Mouse (Mus musculus) left cerebral cortex, adult 11 months (tissue): ENCODE measurements around the gene Scp2.

ENCODE experiments used
- DNase-seq: peaks from one replicate; pipeline ENCODE4 v3.0.0; 2022; ENCODE audit warnings: low spot score

Scp2 gene

GRCm38 (mm10) chr4:108018241-108018923 is 126.4 kb downstream of the Scp2 start:
- DNase-seq = no peak

DNA sequence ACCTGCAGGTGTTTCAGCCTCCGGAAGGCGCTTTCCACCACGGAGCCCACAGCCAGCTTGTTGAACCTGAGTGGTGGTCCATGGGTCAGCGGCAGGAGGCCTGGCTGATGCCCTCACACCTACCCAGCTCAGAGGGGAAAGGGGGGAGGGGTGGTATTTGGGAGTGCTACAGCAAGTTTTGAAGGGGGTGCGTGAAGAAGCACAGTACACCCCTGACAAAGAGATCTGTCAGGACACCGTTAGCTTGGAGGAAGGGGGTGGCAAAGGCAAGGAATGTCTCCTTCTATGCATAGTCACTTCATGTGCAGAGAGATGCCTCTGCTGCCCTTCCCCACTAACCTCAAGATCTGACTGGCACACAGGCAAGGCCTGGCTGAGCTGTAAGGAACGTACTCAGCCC is 127.0 kb downstream of the Scp2 start:
- no peak for DNase-seq

DNA sequence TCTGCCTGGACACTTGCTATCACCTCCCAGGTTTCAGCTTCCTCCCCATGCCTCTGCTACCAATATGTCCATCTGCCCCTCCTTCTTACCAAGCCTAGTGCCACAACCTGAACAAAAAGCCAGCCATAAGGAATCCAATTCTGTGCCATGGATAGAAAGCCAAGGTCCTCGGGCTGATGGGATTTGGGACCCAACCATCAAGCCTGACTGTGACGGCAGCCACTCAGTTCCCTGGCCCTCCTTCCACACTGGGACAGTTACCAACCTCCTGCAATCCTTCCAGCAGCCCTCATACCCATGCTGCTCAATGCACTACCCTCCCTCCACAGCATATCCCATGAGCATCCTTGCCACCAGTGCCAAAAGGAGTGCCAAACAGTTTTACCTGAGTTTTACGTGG is 128.5 kb downstream of the Scp2 start:
- no peak for DNase-seq

DNA sequence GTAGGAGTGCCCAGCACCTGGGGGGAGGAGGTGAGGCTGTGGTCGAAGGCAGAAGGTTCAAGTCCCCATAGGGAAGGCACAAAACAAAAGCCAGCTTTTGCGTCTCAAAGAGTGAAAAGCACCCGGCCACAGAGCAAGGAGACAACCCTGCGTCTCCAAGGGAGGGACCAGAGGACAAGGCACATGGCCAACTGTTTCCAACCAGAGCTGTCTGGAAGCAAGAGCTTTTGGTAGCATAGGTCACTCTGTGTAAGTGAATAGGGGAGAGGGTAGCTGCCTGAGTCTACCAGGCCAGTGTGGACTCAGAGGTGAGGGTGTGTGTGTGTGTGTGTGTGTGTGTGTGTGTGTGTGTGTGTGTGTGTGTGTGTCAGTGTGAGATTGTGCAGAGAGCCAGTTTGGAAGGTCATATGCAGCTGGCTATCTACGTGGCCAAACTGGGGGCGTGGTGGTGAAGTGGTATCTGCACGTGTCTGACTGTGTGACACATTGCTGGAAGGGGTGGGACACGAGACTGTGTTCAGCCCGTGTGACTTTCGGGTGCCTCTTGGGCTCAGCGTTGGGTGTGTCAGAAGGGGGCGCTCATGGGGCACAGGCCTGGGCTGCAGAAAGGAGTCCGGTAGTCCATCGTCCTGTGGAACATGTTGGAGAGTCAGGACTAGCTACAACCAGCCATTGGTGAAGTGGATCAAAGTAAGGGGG is 129.6 kb downstream of the Scp2 start:
- DNase-seq = no peak

GRCm38 (mm10) chr4:108014466-108014865 is 130.3 kb downstream of the Scp2 start:
- DNase-seq = no peak

DNA sequence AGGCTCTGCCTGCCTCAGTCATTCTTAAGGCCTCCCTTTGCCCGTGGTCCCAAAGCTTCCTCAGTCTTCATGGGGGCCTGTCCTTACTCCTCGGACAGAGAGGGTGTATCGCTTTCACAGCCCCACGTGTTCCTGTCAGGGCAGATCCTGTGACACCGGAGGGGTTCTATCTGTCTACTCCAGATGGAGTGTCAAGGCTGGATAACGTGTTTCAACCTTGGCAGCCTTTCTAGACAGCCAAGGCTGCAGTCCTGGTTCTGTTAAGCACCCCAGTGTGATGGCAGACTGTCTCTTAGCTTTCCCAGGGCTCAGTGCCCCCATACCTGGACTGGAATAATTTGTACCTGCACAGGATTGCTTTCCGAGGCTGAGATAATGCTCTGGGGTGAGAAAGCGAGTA is 136.3 kb downstream of the Scp2 start:
- no peak for DNase-seq

DNA sequence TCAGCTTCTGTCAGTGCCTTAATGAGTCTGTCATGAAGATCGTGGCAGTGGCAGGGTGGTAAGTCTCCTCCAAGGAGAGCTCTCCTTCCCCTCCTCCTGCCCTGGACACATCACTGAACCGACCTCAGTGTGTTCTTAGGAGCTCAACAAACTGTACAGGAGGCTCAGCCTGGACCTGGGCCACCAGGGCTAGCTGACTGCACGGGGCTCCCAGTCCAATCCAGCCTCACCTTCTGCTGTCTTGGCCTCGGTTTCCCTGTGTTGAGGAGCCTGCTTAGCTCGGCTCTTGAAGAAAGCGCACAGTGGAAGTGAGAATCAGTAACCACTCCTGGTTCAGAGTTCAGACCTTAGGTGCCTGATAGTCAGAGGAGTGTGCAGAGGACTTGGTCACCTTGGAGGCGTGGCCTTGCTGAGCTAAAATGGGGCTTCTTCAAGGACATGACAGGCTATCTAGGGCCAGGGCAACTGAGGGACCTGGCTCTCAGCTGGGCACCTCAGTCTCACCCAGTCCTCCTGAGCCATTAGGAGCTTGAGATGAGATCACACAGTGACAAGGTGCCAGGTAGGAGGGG is 137.2 kb downstream of the Scp2 start:
- DNase-seq = no peak

GRCm38 (mm10) chr4:108005328-108005727 is 139.5 kb downstream of the Scp2 start:
- DNase-seq = no peak

DNA sequence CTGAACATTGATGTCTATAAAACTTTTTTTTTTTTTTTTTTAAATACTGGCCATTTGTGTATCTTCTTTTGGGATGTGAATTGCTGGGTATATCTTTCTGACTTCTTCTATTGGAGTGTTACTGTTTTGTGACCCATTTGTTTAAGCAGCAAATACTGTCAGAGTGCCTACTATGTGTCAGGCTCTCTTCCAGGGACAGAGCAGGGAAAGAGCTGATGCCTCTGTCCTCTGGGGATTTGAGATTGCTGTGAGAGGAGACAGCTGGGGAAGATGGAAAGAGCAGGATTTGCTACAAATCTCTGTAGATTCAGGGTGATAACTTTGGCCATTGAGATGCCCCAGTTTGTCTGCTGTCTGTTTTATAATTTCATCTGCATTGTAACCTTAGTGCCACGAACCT is 145.4 kb downstream of the Scp2 start:
- DNase-seq = no peak

- DNase-seq = no peak
Measured at GRCm38 (mm10) chr4:107998641-107999332, 146.0 kb downstream of the Scp2 start.

GRCm38 (mm10) chr4:107996418-107996986 is 148.3 kb downstream of the Scp2 start:
- no peak for DNase-seq

DNA sequence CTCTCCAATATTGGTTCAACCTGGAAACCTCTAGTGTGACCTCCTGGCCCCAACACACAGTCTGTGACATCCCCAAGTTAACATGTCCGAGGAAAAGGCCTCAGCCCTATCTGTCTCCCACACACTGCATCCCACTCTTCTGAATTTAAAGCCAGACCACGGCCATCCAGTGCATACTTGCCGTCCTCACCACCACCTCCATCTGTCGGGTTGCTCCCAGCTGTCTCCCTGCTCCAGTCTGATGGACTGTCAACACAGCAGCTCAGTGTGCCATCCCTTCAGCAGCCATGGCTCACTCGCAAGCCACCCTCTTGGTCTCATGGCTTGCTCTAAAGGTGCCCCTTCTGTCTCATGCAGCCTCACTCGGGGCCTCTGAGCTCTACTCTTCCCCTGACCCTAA is 149.1 kb downstream of the Scp2 start:
- no peak for DNase-seq

GRCm38 (mm10) chr4:107995011-107995410 is 149.8 kb downstream of the Scp2 start:
- DNase-seq = no peak
